Mouse (Mus musculus): ENCODE results near the gene Rogdi. TPM values are rescaled to one million over a fixed set of nuclear protein-coding genes. Genes with fewer than 3 reads are reported as not detected.

The Rogdi gene
- total RNA-seq, 1 experiment from 2014 or later: 32.0 TPM

DNA sequence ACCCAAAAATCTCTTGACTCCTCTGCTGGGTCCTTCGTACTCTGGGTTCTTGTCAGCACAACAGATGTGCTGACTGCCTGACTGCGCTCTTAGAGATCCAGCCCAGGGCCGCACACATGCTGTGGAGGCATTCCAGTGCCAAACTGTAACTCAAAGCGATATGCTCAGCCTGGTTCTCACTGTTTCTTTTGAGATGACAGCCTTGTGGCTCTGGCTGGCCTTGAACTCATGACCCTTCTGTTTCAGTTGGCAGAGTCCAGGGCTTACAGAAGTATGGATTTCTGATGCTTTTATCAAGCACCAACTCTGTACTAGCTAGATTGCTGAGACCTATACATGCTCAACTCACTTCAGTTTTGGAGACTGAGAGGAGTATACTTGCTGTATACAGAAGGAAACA is 20.1 kb downstream of the Rogdi start:
- peak; percentile 62 for DNase-seq

DNA sequence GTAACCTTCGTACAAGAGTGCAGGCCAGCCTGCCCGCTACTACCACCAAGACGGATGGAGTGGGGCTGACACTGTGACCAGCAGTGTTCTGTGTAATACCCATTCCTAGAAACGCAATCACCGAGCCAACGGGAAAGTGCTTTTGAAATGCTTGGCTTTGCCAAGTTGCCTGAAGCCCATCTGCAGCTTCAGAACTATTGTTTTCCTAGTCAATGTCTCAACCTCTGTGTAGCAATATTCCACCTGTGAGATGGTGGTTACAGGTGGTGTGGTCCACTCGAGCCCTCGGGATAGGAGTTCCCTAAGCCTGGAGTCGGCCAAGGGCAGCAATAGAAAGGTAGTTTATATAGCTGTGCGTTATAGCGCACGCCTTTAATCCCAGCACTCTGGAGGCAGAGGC is 28.6 kb downstream of the Rogdi start:
- no peak for DNase-seq

DNA sequence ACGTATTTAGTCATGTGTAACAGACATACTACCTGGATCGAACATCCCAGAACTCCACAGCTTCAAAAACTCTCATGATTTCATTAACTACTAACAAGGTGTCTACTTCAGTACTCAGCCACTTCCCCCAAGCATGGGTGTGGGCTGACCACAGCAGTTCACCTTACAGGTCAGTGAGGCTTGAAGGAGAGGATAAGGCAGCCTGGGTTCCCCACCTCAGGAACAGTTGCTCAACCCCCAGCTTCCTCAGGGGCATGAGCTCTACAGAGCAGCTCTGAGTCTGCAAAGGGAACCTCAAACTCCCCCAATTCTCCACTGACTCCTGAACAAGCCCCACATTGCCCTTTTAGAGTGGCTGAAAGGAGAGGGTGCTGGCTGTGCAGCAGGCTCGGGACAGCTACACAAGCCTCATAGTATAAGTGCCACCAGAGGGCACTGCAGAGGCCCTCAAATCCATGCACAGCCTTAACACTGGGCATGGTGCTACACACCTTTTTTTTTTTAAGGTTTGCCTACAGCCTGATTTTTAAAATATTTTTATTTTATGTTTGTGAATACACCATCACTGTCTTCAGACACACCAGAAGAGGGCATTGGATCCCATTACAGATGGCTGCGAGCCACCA is 33.5 kb downstream of the Rogdi start:
- peak; percentile 46 for DNase-seq

DNA sequence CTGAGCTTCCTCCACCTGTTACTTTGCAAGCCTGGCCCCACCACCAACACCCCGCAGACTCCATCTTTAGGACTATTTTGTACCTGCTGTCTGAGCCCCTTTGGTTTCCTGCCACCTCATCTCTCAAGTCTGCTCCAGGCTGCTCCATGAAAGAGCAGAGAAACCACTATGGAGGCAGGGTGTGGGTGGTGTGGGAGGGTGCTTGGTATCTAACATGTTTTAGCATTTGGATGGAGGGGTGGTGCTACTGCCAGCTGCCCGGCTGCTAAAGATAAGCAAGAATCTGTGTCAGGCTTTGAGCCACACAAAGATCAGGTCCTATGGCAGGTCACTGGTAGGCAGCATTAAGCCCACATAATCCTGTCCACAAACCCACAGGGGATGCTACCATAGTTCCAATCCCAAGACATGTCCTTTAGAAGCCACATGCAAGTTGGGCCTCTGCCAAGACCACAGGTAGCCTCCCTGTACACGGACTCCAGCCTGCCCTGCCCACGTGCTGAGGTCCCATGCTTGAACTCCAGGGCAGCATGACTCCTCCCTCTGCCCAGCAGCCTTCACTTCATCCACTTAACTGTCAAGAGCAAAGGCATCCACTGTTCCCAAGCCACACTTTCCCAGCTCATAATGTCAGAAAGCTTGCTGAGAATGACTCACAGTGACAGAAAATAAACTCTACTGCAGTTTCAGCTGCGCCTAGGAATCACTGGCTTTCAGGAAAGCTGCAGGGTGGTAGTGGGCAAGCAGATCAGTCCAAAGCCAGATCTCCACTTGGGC is 34.9 kb downstream of the Rogdi start:
- no peak for DNase-seq

DNA sequence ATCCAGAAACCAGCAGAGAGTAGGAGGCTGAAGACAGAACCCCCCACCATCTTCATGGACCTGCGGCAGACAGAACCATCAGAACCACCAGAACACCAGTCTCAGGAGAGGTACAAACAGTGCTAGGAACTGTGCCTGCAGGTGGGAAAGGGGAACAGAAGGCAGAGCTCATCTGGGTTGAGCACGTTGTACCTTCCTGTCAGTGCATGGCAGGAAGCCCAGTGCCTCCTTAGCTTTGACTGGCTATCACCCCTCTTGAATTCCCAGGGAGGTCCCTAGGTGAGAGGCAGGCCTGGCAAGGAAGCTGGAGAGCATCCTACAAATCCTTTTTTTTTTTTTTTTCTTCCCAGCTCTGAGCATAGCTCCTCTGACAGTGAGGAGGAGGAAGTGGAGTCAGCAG is 37.2 kb downstream of the Rogdi start:
- DNase-seq: no peak

DNA sequence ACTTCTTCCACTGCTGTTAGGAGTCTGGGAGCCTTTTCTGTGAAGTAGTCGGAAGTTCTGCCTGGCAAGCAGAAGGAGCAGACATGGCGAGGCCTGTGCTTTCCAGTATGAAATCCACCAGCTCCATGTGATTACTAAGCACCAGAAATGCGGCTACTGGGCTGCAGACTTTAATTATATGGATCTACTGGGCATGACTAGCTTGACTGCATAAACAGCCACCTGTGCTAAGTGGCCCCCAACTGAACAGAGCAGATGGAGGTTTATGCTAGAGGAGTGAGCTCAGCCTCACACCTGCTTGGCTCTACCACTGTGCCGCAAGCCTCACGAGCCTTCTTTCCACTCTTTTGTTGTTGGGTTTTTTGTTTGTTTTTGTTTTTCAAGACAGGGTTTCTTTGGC is 38.8 kb downstream of the Rogdi start:
- DNase-seq: no peak

DNA sequence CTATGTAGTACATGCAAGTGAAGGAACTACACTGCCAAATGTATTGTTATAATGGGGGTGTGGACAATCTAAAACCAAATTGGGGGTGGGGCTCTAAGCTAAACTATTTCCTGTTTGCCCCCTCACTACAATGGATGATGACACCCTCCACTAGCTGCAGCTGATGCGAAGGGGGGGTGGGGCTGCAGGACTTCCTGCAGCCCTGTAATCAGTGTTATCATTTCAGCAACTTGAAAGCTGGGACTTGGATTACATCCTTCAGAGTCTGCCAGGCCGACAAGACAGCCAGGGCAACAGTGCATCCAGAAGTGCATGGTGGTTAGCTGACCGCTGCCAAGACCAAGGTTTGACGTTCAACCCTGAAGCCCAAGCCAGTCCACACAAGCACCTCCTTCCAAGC is 41.7 kb downstream of the Rogdi start:
- DNase-seq: no peak

DNA sequence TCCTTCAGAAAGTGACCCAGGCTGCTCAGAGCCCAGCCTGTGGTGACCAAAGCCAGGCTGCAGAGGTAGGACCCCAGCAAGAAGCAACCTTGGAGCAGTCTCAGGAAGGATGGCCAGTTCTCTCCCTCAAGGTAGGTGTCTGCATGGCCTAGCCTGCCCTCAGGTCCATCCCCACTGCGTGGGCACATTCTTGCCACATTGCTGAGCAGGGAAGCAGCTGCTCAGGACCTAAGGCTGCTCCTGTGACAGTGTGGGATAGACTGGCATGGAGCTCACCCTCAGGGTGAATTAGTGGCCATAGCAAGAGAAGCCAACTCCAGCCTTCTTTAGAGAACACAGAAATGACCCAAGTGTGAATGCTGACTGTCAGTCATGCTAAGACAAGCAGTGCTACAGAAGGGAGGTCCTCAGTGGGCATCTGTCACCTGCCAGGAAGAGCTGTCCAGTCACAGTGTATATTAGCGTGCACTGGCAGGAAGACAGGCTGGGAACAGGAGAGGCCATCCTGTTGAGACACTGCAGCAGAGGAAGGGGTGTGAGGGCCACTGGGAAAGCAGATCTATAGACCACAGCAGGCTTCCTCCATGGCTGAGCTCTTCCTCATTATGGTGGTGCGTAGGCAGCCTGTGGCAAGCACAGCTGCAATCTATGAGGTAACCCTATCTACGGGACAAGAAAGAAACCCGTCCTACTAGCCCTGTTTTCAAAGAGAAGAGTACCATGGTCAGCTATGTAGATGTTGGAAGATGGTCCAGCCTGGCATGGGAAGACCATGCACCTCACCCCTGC is 44.1 kb downstream of the Rogdi start:
- DNase-seq: no peak

DNA sequence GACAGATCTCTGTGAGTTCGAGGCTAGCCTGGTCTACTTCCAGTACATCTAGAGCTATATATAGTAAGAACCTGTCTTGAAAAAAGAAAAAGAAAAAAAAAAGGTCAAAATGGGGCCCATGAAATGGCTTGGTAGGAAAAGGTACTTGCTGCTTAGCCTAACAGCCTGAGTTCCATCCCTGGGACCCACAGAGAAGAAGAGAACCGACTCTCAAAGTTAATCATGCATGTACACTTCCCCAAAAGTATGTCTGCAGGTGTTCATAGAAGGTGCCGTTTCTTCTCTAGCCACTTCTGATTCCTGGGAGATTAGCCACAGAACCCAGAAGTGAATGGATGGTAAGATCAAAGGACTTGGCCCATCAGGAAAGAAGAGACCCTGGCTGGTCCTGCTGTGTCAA is 44.9 kb downstream of the Rogdi start:
- no peak for DNase-seq

DNA sequence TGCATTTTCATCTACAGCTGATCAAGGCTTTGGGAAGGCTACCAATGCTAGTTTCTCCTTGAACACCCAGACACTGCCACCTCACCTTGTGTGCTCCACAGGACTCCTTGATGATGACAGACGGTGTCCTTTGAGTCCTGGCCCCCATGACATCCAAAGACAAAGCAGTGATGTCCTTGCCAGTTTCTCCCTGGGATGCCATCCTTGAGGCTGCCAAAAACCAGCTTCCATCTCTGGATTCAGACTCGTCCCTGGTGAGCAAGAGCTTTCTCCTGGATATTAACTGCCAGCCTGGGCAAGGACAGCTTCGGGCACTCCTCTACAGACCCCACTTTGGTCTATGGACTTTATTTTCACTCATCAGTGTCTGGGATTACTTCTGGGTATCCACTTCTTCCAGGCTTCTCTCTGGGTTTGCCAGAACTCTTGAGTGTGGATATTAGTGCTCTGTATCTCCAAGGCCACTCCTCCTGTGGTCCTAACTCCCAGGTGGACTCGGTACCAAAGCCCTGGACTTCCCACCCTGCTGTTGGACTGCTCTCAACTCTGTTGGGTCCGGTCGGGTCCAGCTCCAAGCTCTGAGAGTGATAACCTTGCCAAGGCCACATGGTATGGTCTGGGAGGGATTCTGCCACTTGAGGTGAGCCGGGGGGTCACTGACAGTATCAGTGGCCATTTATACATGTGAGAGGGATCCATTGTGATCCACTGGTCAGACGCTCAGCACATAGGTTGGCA is 47.8 kb downstream of the Rogdi start:
- no peak for DNase-seq

DNA sequence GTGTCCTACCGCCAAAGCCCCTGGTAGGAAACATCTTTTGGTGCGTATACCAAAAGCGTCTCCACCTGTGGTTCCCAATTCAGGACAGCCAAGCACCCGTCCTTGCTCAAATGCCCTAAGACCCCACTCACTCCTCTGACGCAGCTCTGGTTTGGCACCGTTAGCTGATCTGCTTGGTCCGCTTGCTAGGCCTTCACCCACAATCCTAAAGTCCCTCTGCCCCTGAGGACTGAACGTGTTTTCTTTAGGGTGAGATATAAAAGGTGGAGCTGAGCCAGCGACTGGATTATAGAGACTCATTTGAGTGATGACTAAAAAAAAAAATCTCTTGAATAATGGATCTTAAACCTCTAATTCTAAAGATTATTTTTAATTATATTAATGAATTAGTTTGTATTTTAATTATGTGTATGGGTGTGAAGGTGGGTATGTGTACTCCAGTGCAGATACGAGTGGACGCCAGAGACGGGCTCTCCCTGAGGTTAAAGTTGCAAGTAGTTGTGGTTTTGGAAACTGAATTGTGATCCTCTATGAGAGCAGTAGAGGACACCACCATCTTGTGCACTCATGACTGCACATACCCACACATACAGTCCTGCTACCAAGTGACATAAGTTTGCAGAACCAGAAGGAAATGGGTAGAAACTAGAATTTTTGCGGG is 48.5 kb downstream of the Rogdi start:
- DNase-seq: no peak

DNA sequence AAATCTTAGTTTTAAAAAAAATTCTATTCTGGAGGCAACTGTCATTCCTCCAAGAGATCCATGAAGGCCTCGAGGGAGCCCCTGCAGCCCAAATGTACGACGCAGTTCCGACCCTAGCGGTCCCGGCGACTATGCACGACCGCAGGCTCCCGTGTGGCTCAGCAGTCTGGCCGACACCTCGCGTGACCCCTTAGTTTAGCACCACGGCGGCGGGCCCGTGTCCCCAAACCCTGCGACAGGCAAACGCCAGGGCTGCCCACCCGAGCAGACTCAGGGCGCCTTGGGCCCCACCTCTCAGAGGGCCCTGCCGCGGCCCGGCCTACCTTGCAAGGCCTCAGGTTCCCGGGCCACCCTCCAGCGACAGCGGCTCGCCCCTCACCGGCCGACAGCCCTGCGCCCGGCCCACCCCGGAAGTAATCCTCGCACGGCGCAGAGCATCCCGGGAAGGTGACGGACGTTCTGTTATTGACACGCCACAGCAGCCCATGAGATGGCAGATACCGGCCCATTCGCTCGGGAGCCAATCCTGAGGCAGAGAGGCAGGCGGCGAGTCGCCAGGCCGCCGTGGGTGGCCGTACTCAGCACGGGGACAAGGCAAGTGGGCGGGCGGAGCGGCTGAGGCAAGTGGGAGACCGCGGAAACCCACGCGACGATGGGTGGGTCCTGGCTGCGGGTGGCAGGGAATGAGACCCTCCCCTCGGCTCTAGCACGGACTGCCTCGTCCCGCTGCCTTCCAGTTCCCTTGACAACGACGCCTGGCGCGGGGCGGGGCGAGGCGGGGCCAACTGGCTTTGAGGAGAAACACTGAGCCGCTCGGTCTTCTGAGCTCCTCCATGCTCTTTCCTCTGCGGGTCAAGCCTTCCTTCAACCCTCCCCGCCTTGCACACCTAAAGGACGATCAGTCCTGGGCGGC is 49.3 kb downstream of the Rogdi start, which contains the start of gene Anks3:
Gene Anks3, minus strand, starts transcription at position 409 of the 913 bp plus-strand sequence.
- peak; percentile 98 for DNase-seq

DNA sequence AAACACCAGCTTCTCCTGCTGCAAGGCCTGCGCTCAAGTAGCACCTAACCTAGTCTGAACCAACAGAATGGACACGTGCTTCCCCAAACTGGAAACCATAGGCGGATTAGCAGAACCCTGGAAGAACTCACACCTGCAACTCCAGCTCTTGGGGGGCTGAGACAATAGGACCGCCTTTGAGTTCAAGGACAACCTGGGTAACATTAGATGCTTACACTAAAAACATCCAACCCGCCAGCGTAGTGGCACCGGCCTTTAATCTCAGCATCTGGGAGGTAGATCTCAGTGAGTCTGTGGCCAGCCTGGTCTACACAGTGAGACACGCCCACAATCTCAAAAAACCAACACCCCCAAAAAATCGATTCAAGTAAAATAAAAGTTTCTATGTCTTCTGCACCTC is 50.0 kb downstream of the Rogdi start:
- DNase-seq: no peak

DNA sequence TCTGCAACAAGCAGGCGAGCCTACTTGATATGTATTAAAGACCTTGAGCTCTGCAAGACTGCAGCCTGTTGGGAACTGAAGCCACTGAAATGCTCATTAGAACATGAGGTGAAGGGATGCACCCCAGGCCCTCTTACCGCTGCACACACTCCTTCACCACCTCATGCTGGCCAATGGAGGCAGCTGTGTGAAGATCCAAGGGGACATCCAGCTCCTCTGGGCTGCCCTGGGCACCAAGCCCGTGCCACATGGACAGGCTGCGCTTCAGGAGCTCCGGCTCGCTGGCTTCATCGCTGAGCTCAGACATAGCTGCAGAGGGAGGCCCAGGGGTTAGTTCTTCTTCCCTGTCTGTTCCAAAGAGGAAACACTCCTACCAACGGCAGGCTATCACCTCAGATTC is 53.1 kb downstream of the Rogdi start:
- no peak for DNase-seq

Other genes with a start within 250 kb of the Rogdi start
- 129 and 135 TPM in 2 replicates for gene Cdip1, start 223.3 kb downstream of the Rogdi start, total RNA-seq (2021)
- not detected in 2 replicates for gene 4930562C15Rik, start 178.1 kb downstream of the Rogdi start, total RNA-seq (2021)
- gene Ubald1, start 133.2 kb downstream of the Rogdi start, total RNA-seq (2021): 36.9 and 40.8 TPM in 2 replicates
- gene Mgrn1, start 127.3 kb downstream of the Rogdi start, total RNA-seq (2021): 86.3 and 87.7 TPM in 2 replicates
- 54.2 and 57.6 TPM in 2 replicates for gene Nudt16l1, start 74.8 kb downstream of the Rogdi start, total RNA-seq (2021)
- 35.1 and 39.4 TPM in 2 replicates for gene Anks3, start 49.3 kb downstream of the Rogdi start, total RNA-seq (2021)
- gene Sept12, start 15.7 kb downstream of the Rogdi start, total RNA-seq (2021): not detected in 2 replicates
- gene Smim22, start 6.3 kb downstream of the Rogdi start, total RNA-seq (2021): not detected in 2 replicates
- gene Glyr1, start 36.3 kb upstream of the Rogdi start, total RNA-seq (2021): 86.6 and 89.9 TPM in 2 replicates
- gene Ubn1, start 36.5 kb upstream of the Rogdi start, total RNA-seq (2021): 37.2 and 37.4 TPM in 2 replicates
- gene Ppl, start 118.9 kb upstream of the Rogdi start, total RNA-seq (2021): 2.7 TPM in 2 replicates
- 0.07 and 0.19 TPM in 2 replicates for gene Sec14l5, start 133.6 kb upstream of the Rogdi start, total RNA-seq (2021)
- gene Nagpa, start 190.5 kb upstream of the Rogdi start, total RNA-seq (2021): 15.9 and 23.3 TPM in 2 replicates
- gene AU021092, start 208.7 kb upstream of the Rogdi start, total RNA-seq (2021): 18.3 and 20.2 TPM in 2 replicates
- gene Alg1, start 220.1 kb upstream of the Rogdi start, total RNA-seq (2021): 29.5 and 32.8 TPM in 2 replicates
- gene Eef2kmt, start 242.4 kb upstream of the Rogdi start, total RNA-seq (2021): 28.6 and 35.1 TPM in 2 replicates